Mouse (Mus musculus): ENCODE measurements around the gene Slc46a2.

Gene Slc46a2

GRCm38 (mm10) chr4:59914608-59915403, at the start of gene Slc46a2:
Gene Slc46a2, minus strand, starts transcription at chr4:59915056.
- no peak for DNase-seq (ENCODE audit: low read depth)

- DNase-seq (ENCODE audit: low read depth): no peak
Observed at GRCm38 (mm10) chr4:59963405-59964344, 48.8 kb upstream of the Slc46a2 start, which contains the start of gene Mup6. Gene Mup6, plus strand, starts transcription at chr4:59964294.

GRCm38 (mm10) chr4:59960610-59961009, 45.8 kb upstream of the Slc46a2 start, which contains the start of gene Mup4:
Gene Mup4, minus strand, starts transcription at chr4:59960710.
- no peak for DNase-seq (ENCODE audit: low read depth)

GRCm38 (mm10) chr4:59937543-59937942, 22.7 kb upstream of the Slc46a2 start:
- DNase-seq (ENCODE audit: low read depth): no peak

GRCm38 (mm10) chr4:59932505-59933281, 17.8 kb upstream of the Slc46a2 start:
- DNase-seq (ENCODE audit: low read depth): peak; percentile 10

- DNase-seq (ENCODE audit: low read depth): peak; percentile 47
Observed at GRCm38 (mm10) chr4:59928347-59928746, 13.5 kb upstream of the Slc46a2 start.

- no peak for DNase-seq (ENCODE audit: low read depth)
Observed at GRCm38 (mm10) chr4:59927666-59928065, 12.8 kb upstream of the Slc46a2 start.

GRCm38 (mm10) chr4:59925082-59925481, 10.2 kb upstream of the Slc46a2 start:
- no peak for DNase-seq (ENCODE audit: low read depth)

GRCm38 (mm10) chr4:59917966-59918365, 3.1 kb upstream of the Slc46a2 start:
- DNase-seq (ENCODE audit: low read depth): no peak

GRCm38 (mm10) chr4:59908785-59909184, 6.1 kb downstream of the Slc46a2 start:
- DNase-seq (ENCODE audit: low read depth): no peak

GRCm38 (mm10) chr4:59907657-59908230, 7.1 kb downstream of the Slc46a2 start:
- DNase-seq (ENCODE audit: low read depth): no peak

GRCm38 (mm10) chr4:59907092-59907491, 7.8 kb downstream of the Slc46a2 start:
- no peak for DNase-seq (ENCODE audit: low read depth)

GRCm38 (mm10) chr4:59902547-59902946, 12.3 kb downstream of the Slc46a2 start:
- no peak for DNase-seq (ENCODE audit: low read depth)

- no peak for DNase-seq (ENCODE audit: low read depth)
Observed at GRCm38 (mm10) chr4:59901810-59902209, 13.0 kb downstream of the Slc46a2 start.

- no peak for DNase-seq (ENCODE audit: low read depth)
Observed at GRCm38 (mm10) chr4:59898521-59898919, 16.3 kb downstream of the Slc46a2 start.

GRCm38 (mm10) chr4:59897814-59898520, 16.9 kb downstream of the Slc46a2 start:
- no peak for DNase-seq (ENCODE audit: low read depth)

- no peak for DNase-seq (ENCODE audit: low read depth)
Observed at GRCm38 (mm10) chr4:59896000-59896399, 18.9 kb downstream of the Slc46a2 start.

GRCm38 (mm10) chr4:59894977-59895575, 19.8 kb downstream of the Slc46a2 start:
- no peak for DNase-seq (ENCODE audit: low read depth)

- no peak for DNase-seq (ENCODE audit: low read depth)
Observed at GRCm38 (mm10) chr4:59894415-59894814, 20.4 kb downstream of the Slc46a2 start.

GRCm38 (mm10) chr4:59892731-59893130, 22.1 kb downstream of the Slc46a2 start:
- DNase-seq (ENCODE audit: low read depth): no peak
